Mouse (Mus musculus) CH12F3 (cell line): ENCODE measurements around the gene Aspn.
"Not testable (repeated sequence)": the region's sequence is repeated elsewhere in the genome, so short reads cannot be mapped to it uniquely, and the experiment has no call there.

Experiments
- in situ Hi-C: fragments of 300-500 bp; cut with MboI; formaldehyde crosslinking; loops from 2 replicates; pipeline ENCODE4 v1.14.3; 2020; ENCODE audit warnings: low sequenced_read_pairs

The Aspn gene

GRCm38 (mm10) chr13:49583859-49584258 is 39.6 kb downstream of the Aspn start:
- in situ Hi-C loops = no loop called here

GRCm38 (mm10) chr13:49584307-49585005 is 40.2 kb downstream of the Aspn start:
- in situ Hi-C loops = no loop called here

GRCm38 (mm10) chr13:49586062-49586461 is 41.8 kb downstream of the Aspn start:
- in situ Hi-C loops = no loop called here

GRCm38 (mm10) chr13:49602541-49602940 is 58.3 kb downstream of the Aspn start:
- in situ Hi-C loops = not testable (repeated sequence)

GRCm38 (mm10) chr13:49603603-49604002 is 59.4 kb downstream of the Aspn start:
- in situ Hi-C loops = no loop called here

GRCm38 (mm10) chr13:49607714-49608113 is 63.5 kb downstream of the Aspn start, which contains the start of gene Ogn:
Ogn (plus strand) TSS chr13:49608046.
- in situ Hi-C loops = no loop called here

- in situ Hi-C loops = no loop called here
Observed at GRCm38 (mm10) chr13:49608589-49609322, 64.5 kb downstream of the Aspn start.

- in situ Hi-C loops = no loop called here
Observed at GRCm38 (mm10) chr13:49617021-49617420, 72.8 kb downstream of the Aspn start.
